Mouse (Mus musculus): ENCODE measurements around the gene Washc4. TPM values are rescaled to one million over a fixed set of nuclear protein-coding genes. Genes with fewer than 3 reads are reported as not detected.
A peak's percentile ranks its signal among the peaks of the same experiment; 100 is the strongest.

Gene Washc4
- polyA plus RNA-seq, 1 experiment from 2014 or later, result 21.7 TPM

DNA sequence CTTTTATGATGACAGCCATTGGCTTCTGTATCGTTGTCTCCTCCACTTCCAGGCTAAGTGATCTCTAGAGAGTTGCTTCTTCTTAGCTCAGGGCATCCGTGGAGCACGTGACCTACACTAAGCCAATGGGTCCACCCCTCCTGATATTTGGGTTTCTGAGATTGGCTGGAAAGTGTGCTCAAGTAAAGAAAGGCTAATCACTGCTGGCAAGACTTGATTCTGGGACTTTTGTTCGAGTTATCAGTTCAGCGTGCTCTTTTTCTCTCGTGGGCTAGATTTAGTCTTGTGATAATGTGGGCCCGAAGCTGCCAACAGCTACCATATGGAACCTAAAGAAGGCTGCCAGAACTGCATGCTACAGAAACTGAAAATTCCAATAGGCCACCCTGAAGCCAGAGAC is 1.3 kb upstream of the Washc4 start:
- no peak for ATAC-seq (replicated peaks; ENCODE audit: low FRiP score, low read depth)
- 79% methylated on average over 7 of the region's 7 CpGs for WGBS
- H3K9me3 ChIP-seq (replicated peaks; ENCODE audit: low read length), result no peaks in the 10 kb centered on the region
- H3K36me3 ChIP-seq (ENCODE audit: insufficient read depth, low read length), result no peaks in the 10 kb centered on the region
- no peak overlapping the region for H3K4me3 ChIP-seq (replicated peaks; ENCODE audit: low read depth, low read length)
- H3K9ac ChIP-seq (ENCODE audit: low read depth, low read length), result no peak overlapping the region
- no peaks in the 10 kb centered on the region for H3K27me3 ChIP-seq (ENCODE audit: insufficient read depth, low read length)
- H3K27ac ChIP-seq, result no peak overlapping the region
- no peak for DNase-seq (ENCODE audit: low spot score)
- peaks cover 5% of the 10 kb centered on the region; the same call in 1 of the 2 replicates for H3K4me1 ChIP-seq (replicated peaks; ENCODE audit: insufficient read depth, low read length)
- H3K4me2 ChIP-seq (ENCODE audit: low read length), result no peak overlapping the region
- no peak for TF ChIP-seq CTCF (IDR thresholded peaks at IDR 0.05; ENCODE audit: low read depth)

DNA sequence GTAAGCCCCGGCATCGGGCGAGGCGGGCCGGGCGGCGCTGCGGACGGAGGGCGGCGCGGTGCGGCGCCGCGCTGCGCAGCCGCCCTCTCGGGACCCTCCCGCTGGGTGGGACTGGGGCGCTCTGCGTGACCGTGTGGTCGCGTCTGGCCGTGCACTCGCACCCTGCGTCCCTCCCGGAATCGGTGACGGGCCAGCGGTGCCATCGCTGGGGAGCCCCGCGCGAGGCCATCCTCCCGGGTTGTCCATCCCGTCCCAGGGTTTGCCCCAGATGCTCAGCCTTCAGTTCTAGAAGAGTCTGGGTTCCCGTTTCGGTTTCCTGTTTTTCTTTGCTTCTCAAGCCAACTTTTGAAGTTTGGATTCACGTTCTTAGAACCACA is 539 bp downstream of the Washc4 start:
- peak overlapping the region; percentile 89 for H3K4me3 ChIP-seq (replicated peaks; ENCODE audit: low read depth, low read length)
- peak overlapping the region; percentile 91 for H3K9ac ChIP-seq (ENCODE audit: low read depth, low read length)
- H3K27me3 ChIP-seq (ENCODE audit: insufficient read depth, low read length), result no peaks in the 10 kb centered on the region
- ATAC-seq (replicated peaks; ENCODE audit: low FRiP score, low read depth) (peak; percentile 90), DNase-seq (ENCODE audit: low spot score) (peak; percentile 76)
- peaks cover 5% of the 10 kb centered on the region; the same call in 1 of the 2 replicates for H3K4me1 ChIP-seq (replicated peaks; ENCODE audit: insufficient read depth, low read length)
- peak overlapping the region; percentile 91 for H3K27ac ChIP-seq
- H3K4me2 ChIP-seq (ENCODE audit: low read length), result peak overlapping the region; percentile 68
- TF ChIP-seq CTCF (IDR thresholded peaks at IDR 0.05; ENCODE audit: low read depth), result no peak
- no peaks in the 10 kb centered on the region for H3K36me3 ChIP-seq (ENCODE audit: insufficient read depth, low read length)
- under 1% methylated on average over 30 of the region's 41 CpGs for WGBS
- no peaks in the 10 kb centered on the region for H3K9me3 ChIP-seq (replicated peaks; ENCODE audit: low read length)

DNA sequence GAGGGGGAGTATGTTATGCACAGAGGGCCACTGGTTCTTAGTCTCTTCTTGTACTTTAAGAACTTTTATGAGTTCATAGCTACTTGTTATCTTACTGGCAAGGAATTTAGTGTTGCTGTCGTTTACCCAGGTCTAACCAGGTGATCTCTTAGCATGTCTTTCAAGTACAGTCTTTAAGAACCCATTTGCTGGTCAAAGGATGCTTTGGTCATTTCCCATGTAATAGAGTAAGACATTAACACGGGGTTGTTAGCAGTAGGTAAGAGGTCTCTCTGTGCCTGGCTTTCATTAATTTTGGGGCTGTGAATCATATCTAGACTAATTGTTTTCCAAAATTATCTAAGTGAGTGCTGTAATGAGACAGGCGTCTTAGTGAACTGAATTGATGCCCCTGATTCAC is 1.8 kb downstream of the Washc4 start:
- WGBS, result 53% methylated on average over 3 of the region's 3 CpGs
- DNase-seq (ENCODE audit: low spot score) (no peak), ATAC-seq (replicated peaks; ENCODE audit: low FRiP score, low read depth) (no peak)
- Histone ChIP-seq H3K4me3 (replicated peaks; ENCODE audit: low read depth, low read length) (no peak overlapping the region; the same call in 1 of the 2 replicates), H3K27ac (no peak overlapping the region), H3K4me2 (ENCODE audit: low read length) (peak overlapping the region; percentile 68), H3K9ac (ENCODE audit: low read depth, low read length) (no peak overlapping the region), H3K36me3 (ENCODE audit: insufficient read depth, low read length) (0 out of 2 replicates have a peak, but pooled peaks cover under 1% of the 10 kb centered on the region), H3K9me3 (replicated peaks; ENCODE audit: low read length) (no peaks in the 10 kb centered on the region), H3K27me3 (ENCODE audit: insufficient read depth, low read length) (no peaks in the 10 kb centered on the region), H3K4me1 (replicated peaks; ENCODE audit: insufficient read depth, low read length) (peaks cover 5% of the 10 kb centered on the region; the same call in 1 of the 2 replicates)
- TF ChIP-seq CTCF (IDR thresholded peaks at IDR 0.05; ENCODE audit: low read depth), result no peak

DNA sequence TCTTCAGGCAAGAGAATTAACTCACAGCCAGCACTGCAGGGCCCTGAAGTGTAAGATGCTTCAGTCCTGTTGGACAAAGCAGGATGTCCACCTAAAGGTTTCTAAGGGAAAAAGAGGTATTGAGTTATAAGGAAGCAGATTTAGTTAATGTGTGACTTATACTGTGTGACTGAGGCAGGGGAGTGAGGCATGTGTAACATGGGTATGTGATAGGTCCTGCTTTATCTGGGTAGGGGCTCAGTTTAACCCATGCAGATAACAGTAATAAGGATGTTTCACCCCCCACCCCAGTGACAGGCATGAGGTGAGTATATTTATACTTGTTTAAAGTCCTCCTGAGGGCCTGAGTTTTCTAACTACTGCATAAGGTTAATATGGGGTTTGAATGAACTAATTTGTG is 19.5 kb downstream of the Washc4 start:
- Histone ChIP-seq H3K27me3 (ENCODE audit: insufficient read depth, low read length) (no peaks in the 10 kb centered on the region), H3K4me2 (ENCODE audit: low read length) (no peak overlapping the region), H3K9me3 (replicated peaks; ENCODE audit: low read length) (no peaks in the 10 kb centered on the region), H3K27ac (no peak overlapping the region), H3K4me3 (replicated peaks; ENCODE audit: low read depth, low read length) (no peak overlapping the region), H3K4me1 (replicated peaks; ENCODE audit: insufficient read depth, low read length) (no peaks in the 10 kb centered on the region), H3K9ac (ENCODE audit: low read depth, low read length) (no peak overlapping the region), H3K36me3 (ENCODE audit: insufficient read depth, low read length) (peaks cover 54% of the 10 kb centered on the region)
- DNase-seq (ENCODE audit: low spot score), result no peak
- ATAC-seq (replicated peaks; ENCODE audit: low FRiP score, low read depth), result no peak
- TF ChIP-seq CTCF (IDR thresholded peaks at IDR 0.05; ENCODE audit: low read depth), result no peak

DNA sequence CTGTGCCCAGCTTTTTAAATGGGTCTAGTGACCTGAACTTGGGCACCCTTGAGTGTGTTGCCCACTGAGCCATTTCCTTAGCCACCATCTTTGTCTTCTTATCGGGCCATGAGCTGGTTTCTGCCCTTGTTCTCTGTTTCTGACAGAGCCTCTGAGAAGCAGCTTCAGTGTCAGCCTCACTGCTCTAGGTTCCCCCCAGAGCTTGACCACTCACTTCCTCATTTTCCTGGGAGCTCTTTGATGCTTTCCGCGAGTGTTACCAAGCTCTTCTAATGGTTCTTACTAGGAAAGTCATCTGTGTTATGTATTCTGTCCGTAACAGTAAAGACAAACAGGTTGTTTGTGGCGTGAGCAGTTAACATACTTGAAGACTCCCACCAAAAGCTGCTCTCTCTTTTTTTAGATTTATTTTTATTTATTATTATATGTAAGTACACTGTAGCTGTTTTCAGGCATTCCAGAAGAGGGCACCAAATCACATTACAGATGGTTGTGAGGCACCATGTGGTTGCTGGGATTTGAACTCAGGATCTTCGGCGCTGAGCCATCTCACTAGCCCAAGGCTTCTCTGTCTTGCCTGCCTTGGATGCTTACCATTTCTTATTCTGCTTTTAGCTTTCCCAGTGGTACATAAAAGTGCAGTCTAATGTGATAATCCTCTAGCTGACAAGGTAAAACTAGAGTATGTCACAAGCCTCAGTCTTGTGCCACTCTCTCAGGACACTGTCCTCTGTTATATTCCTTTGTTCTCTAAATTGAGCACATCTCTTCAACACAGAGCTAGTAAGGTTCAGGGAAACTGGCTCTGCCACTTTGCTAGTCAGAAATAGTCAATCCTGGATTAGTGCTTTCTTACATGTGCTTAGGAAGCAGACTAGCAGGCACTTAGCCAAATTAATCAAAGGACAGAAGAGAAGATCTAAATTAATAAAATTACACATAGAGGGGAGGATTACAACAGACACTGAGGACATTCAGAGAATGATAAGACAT is 22.2 kb downstream of the Washc4 start:
- DNase-seq (ENCODE audit: low spot score), result no peak
- TF ChIP-seq CTCF (IDR thresholded peaks at IDR 0.05; ENCODE audit: low read depth), result no peak; the same call in 1 of the 2 replicates
- H3K27me3 ChIP-seq (ENCODE audit: insufficient read depth, low read length), result no peaks in the 10 kb centered on the region
- ATAC-seq (replicated peaks; ENCODE audit: low FRiP score, low read depth), result no peak
- H3K4me2 ChIP-seq (ENCODE audit: low read length), result no peak overlapping the region
- no peaks in the 10 kb centered on the region for H3K4me1 ChIP-seq (replicated peaks; ENCODE audit: insufficient read depth, low read length)
- peaks cover 62% of the 10 kb centered on the region for H3K36me3 ChIP-seq (ENCODE audit: insufficient read depth, low read length)
- H3K27ac ChIP-seq, result no peak overlapping the region
- H3K9me3 ChIP-seq (replicated peaks; ENCODE audit: low read length), result no peaks in the 10 kb centered on the region
- H3K4me3 ChIP-seq (replicated peaks; ENCODE audit: low read depth, low read length), result no peak overlapping the region
- WGBS, result 95% methylated on average over 7 of the region's 7 CpGs
- H3K9ac ChIP-seq (ENCODE audit: low read depth, low read length), result no peak overlapping the region

DNA sequence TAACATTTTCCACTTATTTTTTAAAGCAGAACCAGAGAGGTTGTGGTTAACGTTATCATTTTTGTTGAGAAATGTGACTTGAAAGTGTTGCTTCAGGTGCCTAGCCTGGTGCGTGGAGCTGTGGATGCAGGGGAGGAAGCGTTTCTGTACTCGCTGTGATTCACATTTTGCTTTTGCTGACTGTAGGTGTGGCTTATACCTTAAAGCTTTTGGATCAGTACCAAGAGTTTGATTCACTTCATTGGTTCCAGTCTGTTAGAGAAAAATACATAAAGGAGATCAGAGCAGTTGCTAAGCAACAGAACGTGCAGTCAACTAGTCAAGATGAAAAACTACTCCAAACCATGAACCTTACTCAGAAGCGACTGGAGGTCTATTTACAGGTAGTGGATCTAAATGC is 47.2 kb downstream of the Washc4 start:
- no peak overlapping the region for H3K4me2 ChIP-seq (ENCODE audit: low read length)
- H3K27me3 ChIP-seq (ENCODE audit: insufficient read depth, low read length), result no peaks in the 10 kb centered on the region
- no peaks in the 10 kb centered on the region for H3K4me1 ChIP-seq (replicated peaks; ENCODE audit: insufficient read depth, low read length)
- 83% methylated on average over 6 of the region's 6 CpGs for WGBS
- no peak for ATAC-seq (replicated peaks; ENCODE audit: low FRiP score, low read depth)
- H3K4me3 ChIP-seq (replicated peaks; ENCODE audit: low read depth, low read length), result no peak overlapping the region
- no peak overlapping the region for H3K27ac ChIP-seq
- no peak for DNase-seq (ENCODE audit: low spot score)
- TF ChIP-seq CTCF (IDR thresholded peaks at IDR 0.05; ENCODE audit: low read depth), result no peak
- no peak overlapping the region for H3K9ac ChIP-seq (ENCODE audit: low read depth, low read length)
- H3K36me3 ChIP-seq (ENCODE audit: insufficient read depth, low read length), result peaks cover 52% of the 10 kb centered on the region
- H3K9me3 ChIP-seq (replicated peaks; ENCODE audit: low read length), result no peaks in the 10 kb centered on the region
